Mouse (Mus musculus): Measurements from ENCODE around the gene Rnf121. TPM values are rescaled to one million over a fixed set of nuclear protein-coding genes. Genes with fewer than 3 reads are reported as not detected.
"Not testable (repeated sequence)": the region's sequence is repeated elsewhere in the genome, so short reads cannot be mapped to it uniquely, and the experiment has no call there.

Gene Rnf121
- polyA plus RNA-seq, 1 experiment from 2014 or later, result 22.0 TPM

DNA sequence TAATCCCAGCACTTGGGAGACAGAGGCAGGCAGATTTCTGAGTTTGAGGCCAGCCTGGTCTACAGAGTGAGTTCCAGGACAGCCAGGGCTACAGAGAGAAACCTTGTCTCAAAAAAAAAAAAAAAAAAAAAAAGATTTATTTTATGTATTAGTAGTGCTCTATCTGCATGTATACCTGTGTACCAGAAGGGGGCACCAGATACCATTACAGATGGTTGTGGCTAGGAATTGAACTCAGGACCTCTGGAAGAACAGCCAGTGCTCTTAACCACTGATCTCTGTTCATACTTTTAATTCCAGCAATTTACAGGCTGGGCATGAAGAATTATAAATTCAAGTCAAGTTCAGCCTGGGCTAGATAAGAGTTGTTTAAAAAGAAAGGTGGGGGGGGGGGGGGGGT, 16.7 kb downstream of the Rnf121 start:
- H3K27me3 ChIP-seq (ENCODE audit: control insufficient read depth, insufficient read depth, low read length); ATAC-seq (replicated peaks; ENCODE audit: insufficient number of reproducible peaks, low FRiP score, low TSS enrichment); H3K4me2 ChIP-seq; H3K36me3 ChIP-seq (ENCODE audit: control insufficient read depth, insufficient read depth, low read length); H3K9ac ChIP-seq (ENCODE audit: low read depth, low read length); H3K9me3 ChIP-seq (replicated peaks; ENCODE audit: control insufficient read depth, low read length); H3K27ac ChIP-seq (ENCODE audit: low read depth, low read length); H3K4me1 ChIP-seq (ENCODE audit: control insufficient read depth, insufficient read depth, low read length); H3K4me3 ChIP-seq (ENCODE audit: low read depth, low read length): not testable (repeated sequence)

DNA sequence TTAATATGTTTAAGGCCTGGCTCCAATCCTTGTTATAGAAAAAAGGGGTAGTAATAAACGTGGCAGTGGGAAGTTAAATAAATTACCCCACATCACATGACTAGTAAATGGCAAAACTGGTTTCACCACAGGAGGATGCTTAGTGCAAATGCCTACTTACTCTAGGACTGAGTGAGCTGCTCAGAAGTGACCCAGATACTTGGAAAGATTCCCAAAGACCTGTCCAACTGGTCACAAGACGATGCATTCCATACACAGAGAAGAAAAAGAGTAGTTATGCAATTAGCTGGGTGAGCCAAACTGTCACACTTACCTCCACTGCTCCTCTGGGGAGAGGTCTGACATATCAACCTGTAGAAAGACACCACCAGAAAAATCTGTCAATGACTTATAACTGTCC, 23.0 kb downstream of the Rnf121 start:
- Histone ChIP-seq H3K4me3 (ENCODE audit: low read depth, low read length) (no peak overlapping the region), H3K27ac (ENCODE audit: low read depth, low read length) (no peak overlapping the region), H3K9me3 (replicated peaks; ENCODE audit: control insufficient read depth, low read length) (no peaks in the 10 kb centered on the region), H3K36me3 (ENCODE audit: control insufficient read depth, insufficient read depth, low read length) (peaks cover 22% of the 10 kb centered on the region), H3K27me3 (ENCODE audit: control insufficient read depth, insufficient read depth, low read length) (no peaks in the 10 kb centered on the region), H3K4me1 (ENCODE audit: control insufficient read depth, insufficient read depth, low read length) (no peaks in the 10 kb centered on the region), H3K9ac (ENCODE audit: low read depth, low read length) (no peak overlapping the region), H3K4me2 (no peak overlapping the region)
- WGBS (ENCODE audit: insufficient replicate concordance), result 72% methylated on average over 2 of the region's 2 CpGs
- ATAC-seq (replicated peaks; ENCODE audit: insufficient number of reproducible peaks, low FRiP score, low TSS enrichment), result no peak

DNA sequence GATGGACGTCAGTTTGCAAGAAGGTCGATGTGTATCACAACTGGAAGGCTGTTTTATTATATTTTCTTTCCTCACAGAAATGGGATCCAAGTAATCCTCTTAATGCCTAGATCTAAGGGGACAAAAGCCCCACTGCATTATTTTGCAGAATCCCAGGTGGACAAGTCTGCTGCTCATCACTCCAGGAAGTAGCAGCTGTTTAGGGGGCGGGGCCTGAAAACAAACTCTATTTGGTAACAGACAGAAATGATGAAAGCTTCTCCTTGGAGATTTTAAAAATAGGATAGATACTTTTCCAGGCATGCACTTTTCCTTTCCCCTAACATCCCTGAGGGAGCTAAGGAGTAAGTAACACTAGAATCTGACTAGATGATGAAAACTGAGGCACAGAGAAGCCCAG, 28.0 kb downstream of the Rnf121 start:
- Histone ChIP-seq H3K27me3 (ENCODE audit: control insufficient read depth, insufficient read depth, low read length) (no peaks in the 10 kb centered on the region), H3K36me3 (ENCODE audit: control insufficient read depth, insufficient read depth, low read length) (peaks cover 32% of the 10 kb centered on the region), H3K9ac (ENCODE audit: low read depth, low read length) (no peak overlapping the region), H3K4me3 (ENCODE audit: low read depth, low read length) (no peak overlapping the region), H3K4me2 (no peak overlapping the region), H3K4me1 (ENCODE audit: control insufficient read depth, insufficient read depth, low read length) (no peaks in the 10 kb centered on the region), H3K9me3 (replicated peaks; ENCODE audit: control insufficient read depth, low read length) (no peaks in the 10 kb centered on the region), H3K27ac (ENCODE audit: low read depth, low read length) (no peak overlapping the region)
- WGBS (ENCODE audit: insufficient replicate concordance), result 90% methylated on average over 3 of the region's 3 CpGs
- ATAC-seq (replicated peaks; ENCODE audit: insufficient number of reproducible peaks, low FRiP score, low TSS enrichment), result no peak

DNA sequence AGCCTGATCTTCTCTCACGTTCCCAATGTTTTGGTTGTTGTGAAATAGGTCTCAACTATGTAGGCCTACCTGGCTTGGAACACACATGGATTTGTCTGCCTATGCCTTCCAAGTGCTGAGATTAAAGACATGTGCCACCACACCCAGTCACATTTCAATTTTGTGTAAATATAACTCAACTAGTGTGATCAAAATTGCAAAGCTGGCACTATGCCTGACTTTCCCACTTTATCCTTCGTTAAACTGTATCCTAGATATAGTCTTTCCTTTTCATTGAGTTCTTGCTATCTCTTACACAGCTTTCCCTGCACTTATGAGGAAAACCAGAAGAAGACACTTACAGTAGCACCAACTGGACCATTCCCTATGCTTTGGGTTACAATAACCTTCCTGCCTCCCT, 29.7 kb downstream of the Rnf121 start:
- Histone ChIP-seq H3K27me3 (ENCODE audit: control insufficient read depth, insufficient read depth, low read length) (no peaks in the 10 kb centered on the region), H3K4me1 (ENCODE audit: control insufficient read depth, insufficient read depth, low read length) (no peaks in the 10 kb centered on the region), H3K9ac (ENCODE audit: low read depth, low read length) (no peak overlapping the region), H3K4me3 (ENCODE audit: low read depth, low read length) (no peak overlapping the region), H3K9me3 (replicated peaks; ENCODE audit: control insufficient read depth, low read length) (no peaks in the 10 kb centered on the region), H3K36me3 (ENCODE audit: control insufficient read depth, insufficient read depth, low read length) (peaks cover 29% of the 10 kb centered on the region), H3K4me2 (no peak overlapping the region), H3K27ac (ENCODE audit: low read depth, low read length) (no peak overlapping the region)
- no peak for ATAC-seq (replicated peaks; ENCODE audit: insufficient number of reproducible peaks, low FRiP score, low TSS enrichment)
- WGBS (ENCODE audit: insufficient replicate concordance), result 90% methylated on average over 2 of the region's 2 CpGs

DNA sequence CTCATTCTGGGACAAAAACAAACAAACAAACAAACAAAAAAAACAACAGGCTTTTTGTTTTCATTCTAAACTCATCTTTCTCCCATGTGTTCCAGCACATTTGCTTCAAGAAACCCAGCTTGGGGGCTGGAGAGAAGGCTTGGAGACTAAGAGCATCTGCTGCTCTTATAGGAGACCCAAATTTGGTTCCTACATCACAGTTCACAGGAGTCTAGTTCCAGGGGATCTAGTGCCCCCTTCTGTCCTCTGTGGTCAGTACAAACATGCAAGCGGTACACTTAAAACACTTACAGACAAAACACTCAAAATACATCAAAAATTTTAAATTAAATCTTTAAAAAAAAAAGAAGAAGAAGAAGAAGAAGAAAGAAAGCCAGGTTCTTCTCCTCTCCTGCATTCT, 30.4 kb downstream of the Rnf121 start:
- H3K27me3 ChIP-seq (ENCODE audit: control insufficient read depth, insufficient read depth, low read length), result no peaks in the 10 kb centered on the region
- H3K9ac ChIP-seq (ENCODE audit: low read depth, low read length), result no peak overlapping the region
- H3K9me3 ChIP-seq (replicated peaks; ENCODE audit: control insufficient read depth, low read length), result no peaks in the 10 kb centered on the region
- H3K4me3 ChIP-seq (ENCODE audit: low read depth, low read length), result no peak overlapping the region
- no peak overlapping the region for H3K4me2 ChIP-seq
- peaks cover 29% of the 10 kb centered on the region for H3K36me3 ChIP-seq (ENCODE audit: control insufficient read depth, insufficient read depth, low read length)
- no peaks in the 10 kb centered on the region for H3K4me1 ChIP-seq (ENCODE audit: control insufficient read depth, insufficient read depth, low read length)
- 93% methylated on average over 1 of the region's 1 CpGs for WGBS (ENCODE audit: insufficient replicate concordance)
- H3K27ac ChIP-seq (ENCODE audit: low read depth, low read length), result no peak overlapping the region
- no peak for ATAC-seq (replicated peaks; ENCODE audit: insufficient number of reproducible peaks, low FRiP score, low TSS enrichment)

DNA sequence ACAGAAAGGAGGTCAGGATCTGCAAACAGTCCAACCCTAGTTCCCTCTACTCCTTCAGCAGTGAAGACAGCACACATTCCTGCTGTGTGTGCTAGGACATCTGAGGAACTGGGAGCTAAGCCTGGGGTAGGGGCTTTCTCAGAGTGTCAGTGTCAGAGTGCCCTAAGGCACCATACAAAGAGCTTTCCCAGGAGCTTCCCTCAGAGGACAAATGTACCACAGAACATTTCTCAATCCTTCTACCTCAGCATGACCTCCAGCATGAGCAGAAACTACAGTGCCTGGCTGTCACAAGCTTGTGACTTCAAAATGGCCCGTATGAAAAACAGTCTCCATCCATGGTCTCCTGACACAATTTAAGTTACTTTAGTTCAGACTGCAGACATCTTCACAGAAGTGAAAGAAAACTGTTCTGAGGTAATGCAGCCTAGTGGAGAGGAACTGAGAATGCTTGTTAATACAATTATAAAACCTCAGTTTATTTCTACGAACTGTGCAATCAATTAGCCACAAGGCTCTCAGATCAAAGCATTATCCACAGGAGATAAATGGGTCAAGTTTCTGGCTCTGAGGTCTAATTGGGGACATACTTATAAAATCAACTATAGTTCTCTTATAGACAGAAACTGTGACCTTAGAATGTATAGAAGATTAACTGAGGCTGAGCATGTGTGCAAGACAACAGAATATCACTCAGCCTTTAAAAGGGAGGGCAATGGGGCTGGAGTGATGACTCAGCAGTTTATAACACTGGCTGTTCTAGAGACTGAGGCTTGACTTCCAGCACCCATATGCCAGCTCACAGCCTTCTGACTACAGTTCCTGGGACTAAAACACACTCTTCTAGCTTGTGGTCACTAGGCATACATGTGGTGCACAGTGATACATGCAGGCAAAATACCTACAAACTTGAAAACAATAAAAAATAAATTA, 39.8 kb downstream of the Rnf121 start:
- WGBS (ENCODE audit: insufficient replicate concordance), result 92% methylated on average over 2 of the region's 2 CpGs
- no peak for ATAC-seq (replicated peaks; ENCODE audit: insufficient number of reproducible peaks, low FRiP score, low TSS enrichment)

DNA sequence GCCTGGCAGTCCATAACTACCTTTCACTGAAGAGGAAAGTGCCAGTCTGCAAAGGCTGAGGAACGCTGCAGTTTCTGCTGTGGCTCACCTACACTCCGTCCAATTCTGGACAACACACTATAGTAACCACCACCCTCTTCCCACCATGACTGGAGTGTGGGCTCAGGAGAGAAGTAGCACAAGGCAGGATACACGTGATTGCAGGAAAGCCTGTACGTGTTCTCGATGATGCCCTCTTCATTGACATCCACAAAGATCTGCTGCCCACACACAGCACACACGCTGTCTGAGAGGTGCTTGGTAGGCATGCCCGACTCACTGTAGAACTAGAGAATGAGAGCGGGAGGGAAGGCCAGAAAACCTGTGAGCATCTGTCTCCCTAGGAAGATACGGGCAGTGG, 41.4 kb downstream of the Rnf121 start:
- no peaks in the 10 kb centered on the region for H3K4me1 ChIP-seq (ENCODE audit: control insufficient read depth, insufficient read depth, low read length)
- H3K9ac ChIP-seq (ENCODE audit: low read depth, low read length), result no peak overlapping the region
- H3K27ac ChIP-seq (ENCODE audit: low read depth, low read length), result no peak overlapping the region
- no peak overlapping the region for H3K4me3 ChIP-seq (ENCODE audit: low read depth, low read length)
- ATAC-seq (replicated peaks; ENCODE audit: insufficient number of reproducible peaks, low FRiP score, low TSS enrichment), result no peak
- 94% methylated on average over 9 of the region's 9 CpGs for WGBS (ENCODE audit: insufficient replicate concordance)
- H3K4me2 ChIP-seq, result no peak overlapping the region
- H3K9me3 ChIP-seq (replicated peaks; ENCODE audit: control insufficient read depth, low read length), result no peaks in the 10 kb centered on the region
- H3K36me3 ChIP-seq (ENCODE audit: control insufficient read depth, insufficient read depth, low read length), result peaks cover 32% of the 10 kb centered on the region; the same call in 1 of the 2 replicates
- no peaks in the 10 kb centered on the region for H3K27me3 ChIP-seq (ENCODE audit: control insufficient read depth, insufficient read depth, low read length)

More for the DNA sequence above, 39.8 kb downstream of the Rnf121 start:
- H3K36me3 ChIP-seq (ENCODE audit: control insufficient read depth, insufficient read depth, low read length), result peaks cover 32% of the 10 kb centered on the region; the same call in 1 of the 2 replicates
- no peak overlapping the region for H3K9ac ChIP-seq (ENCODE audit: low read depth, low read length)
- no peaks in the 10 kb centered on the region for H3K4me1 ChIP-seq (ENCODE audit: control insufficient read depth, insufficient read depth, low read length)
- no peaks in the 10 kb centered on the region for H3K9me3 ChIP-seq (replicated peaks; ENCODE audit: control insufficient read depth, low read length)
- no peak overlapping the region for H3K27ac ChIP-seq (ENCODE audit: low read depth, low read length)
- H3K4me3 ChIP-seq (ENCODE audit: low read depth, low read length), result no peak overlapping the region
- no peak overlapping the region for H3K4me2 ChIP-seq
- no peaks in the 10 kb centered on the region for H3K27me3 ChIP-seq (ENCODE audit: control insufficient read depth, insufficient read depth, low read length)

DNA sequence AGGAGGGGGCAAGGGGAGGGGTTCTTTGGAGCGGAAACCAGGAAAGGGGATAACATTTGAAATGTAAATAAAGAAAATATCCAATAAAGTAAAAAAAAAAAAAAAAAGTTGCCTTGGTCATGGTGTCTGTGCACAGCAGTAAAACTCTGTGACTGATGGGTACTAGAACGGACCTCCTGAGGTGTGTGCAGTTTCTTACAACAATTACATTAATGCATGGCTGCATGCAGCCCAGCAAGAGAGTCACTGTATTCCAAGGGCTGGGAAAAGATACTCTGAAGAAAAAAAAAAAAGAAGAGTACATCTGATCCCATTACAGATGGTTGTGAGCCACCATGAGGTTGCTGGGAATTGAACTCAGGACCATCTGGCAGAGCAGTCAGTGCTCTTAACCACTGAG, 44.3 kb downstream of the Rnf121 start:
- H3K27ac ChIP-seq (ENCODE audit: low read depth, low read length); H3K9ac ChIP-seq (ENCODE audit: low read depth, low read length); H3K4me2 ChIP-seq; H3K9me3 ChIP-seq (replicated peaks; ENCODE audit: control insufficient read depth, low read length); ATAC-seq (replicated peaks; ENCODE audit: insufficient number of reproducible peaks, low FRiP score, low TSS enrichment); H3K27me3 ChIP-seq (ENCODE audit: control insufficient read depth, insufficient read depth, low read length); H3K4me3 ChIP-seq (ENCODE audit: low read depth, low read length); H3K4me1 ChIP-seq (ENCODE audit: control insufficient read depth, insufficient read depth, low read length): not testable (repeated sequence)
- peaks cover 31% of the 10 kb centered on the region for H3K36me3 ChIP-seq (ENCODE audit: control insufficient read depth, insufficient read depth, low read length)
- 98% methylated on average over 2 of the region's 2 CpGs for WGBS (ENCODE audit: insufficient replicate concordance)

DNA sequence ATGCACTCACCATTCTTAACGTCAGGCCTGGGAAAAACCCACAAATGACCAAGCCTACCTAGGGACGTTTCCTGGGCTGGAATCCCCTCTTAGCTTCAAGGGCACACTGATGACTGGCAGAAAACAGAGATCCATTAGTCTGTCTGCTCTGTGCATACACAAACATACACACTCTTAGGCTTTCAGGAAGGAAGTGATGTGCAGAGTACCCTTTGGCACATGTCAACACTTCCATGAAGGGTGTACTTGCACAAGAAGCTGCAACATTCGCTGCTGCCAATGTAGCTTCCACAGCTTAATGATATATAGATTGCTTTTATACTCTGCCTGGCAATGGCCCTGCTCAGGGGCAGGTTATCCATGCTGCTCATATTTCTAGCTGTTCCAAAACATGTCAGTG, 45.9 kb downstream of the Rnf121 start:
- no peaks in the 10 kb centered on the region for H3K4me1 ChIP-seq (ENCODE audit: control insufficient read depth, insufficient read depth, low read length)
- ATAC-seq (replicated peaks; ENCODE audit: insufficient number of reproducible peaks, low FRiP score, low TSS enrichment), result no peak
- H3K27ac ChIP-seq (ENCODE audit: low read depth, low read length), result no peak overlapping the region
- H3K9me3 ChIP-seq (replicated peaks; ENCODE audit: control insufficient read depth, low read length), result no peaks in the 10 kb centered on the region
- 63% methylated on average over 3 of the region's 3 CpGs for WGBS (ENCODE audit: insufficient replicate concordance)
- no peak overlapping the region for H3K9ac ChIP-seq (ENCODE audit: low read depth, low read length)
- no peak overlapping the region for H3K4me3 ChIP-seq (ENCODE audit: low read depth, low read length)
- H3K36me3 ChIP-seq (ENCODE audit: control insufficient read depth, insufficient read depth, low read length), result peaks cover 40% of the 10 kb centered on the region
- no peaks in the 10 kb centered on the region for H3K27me3 ChIP-seq (ENCODE audit: control insufficient read depth, insufficient read depth, low read length)
- H3K4me2 ChIP-seq, result no peak overlapping the region

All from heart, embryonic 11.5 days (tissue).